ENCODE assay signal across 9 mouse cellular contexts in the genomic region with DNA sequence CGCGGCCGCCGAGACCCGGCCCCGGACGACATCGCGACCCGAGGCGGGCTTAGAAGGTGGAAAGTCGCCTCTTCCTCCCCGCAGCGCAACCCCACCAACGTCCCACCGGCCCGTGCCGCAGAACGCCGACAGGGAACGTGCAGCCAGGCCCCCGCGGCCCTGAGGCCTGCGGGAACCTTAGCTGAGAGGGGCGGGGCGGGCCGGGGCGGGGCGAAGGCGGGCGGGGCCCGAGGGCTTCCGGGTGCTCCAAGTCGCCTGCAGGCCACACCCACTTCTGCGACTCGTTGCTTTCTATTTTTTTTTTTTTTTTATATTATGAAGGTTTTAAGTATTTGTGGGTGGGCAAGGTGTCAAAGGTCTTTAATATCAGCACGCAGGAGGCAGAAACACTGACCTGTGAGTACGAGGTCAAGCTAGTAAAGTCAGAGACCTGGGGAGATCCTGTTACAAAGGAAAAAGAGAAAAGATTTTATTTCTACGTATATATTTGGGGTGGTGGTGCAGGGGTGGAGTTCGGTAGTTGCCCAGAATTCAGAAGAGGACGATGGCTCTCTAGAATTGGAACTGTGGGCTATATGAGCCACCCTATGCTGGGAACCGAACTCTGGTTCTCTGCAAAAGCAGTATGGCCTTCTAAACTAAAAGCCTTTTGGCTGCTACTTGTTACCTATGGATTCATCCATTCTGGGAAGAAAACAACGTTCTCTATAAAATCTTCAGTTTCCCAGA. TPM values are rescaled to one million over a fixed set of nuclear protein-coding genes. Genes with fewer than 3 reads are reported as not detected.
DNase-seq lines count a peak whose midpoint lies in the region; ATAC-seq and TF ChIP-seq lines count a peak whose summit lies in the region.
"Had no signal": no experiment of that assay in that cellular context is flagged by ENCODE, and none has a peak within 500 bp of the region (broad histone marks: within the 10 kb centered on the region; RNA-seq: fewer than 3 reads in every experiment).

No protein-coding gene starts in this region.

- TF ChIP-seq POLR2A in lung, adult 2 months (IDR thresholded peaks at IDR 0.05; ENCODE audit: borderline replicate concordance, extremely low read depth, low read depth, low read length), result peak; percentile 83

- H3K4me2 ChIP-seq in neural tube, embryonic 13.5 days, result peak overlapping the region; percentile 75

- H3K27me3 ChIP-seq in neural tube, embryonic 13.5 days, result no peaks in the 10 kb centered on the region

- peak overlapping the region; percentile 98 for H3K4me3 ChIP-seq in lung, adult 2 months (replicated peaks; ENCODE audit: extremely low read depth, low read depth, low read length)
- H3K4me3 ChIP-seq in neural tube, embryonic 13.5 days, result peak overlapping the region; percentile 70

- ATAC-seq in neural tube, embryonic 13.5 days (ENCODE audit: low read depth), result peak; percentile 92

- TF ChIP-seq CTCF in lung, adult 2 months (IDR thresholded peaks at IDR 0.05; ENCODE audit: insufficient read depth, low read length), result no peak

- H3K27ac ChIP-seq in neural tube, embryonic 13.5 days (replicated peaks), result peak overlapping the region; percentile 96

- peak overlapping the region; percentile 91 for H3K9ac ChIP-seq in neural tube, embryonic 13.5 days

- WGBS in lung, adult 2 months, result 3% methylated on average over 43 of the region's 43 CpGs
- WGBS in neural tube, embryonic 13.5 days, result 5% methylated on average over 33 of the region's 43 CpGs

- H3K9me3 ChIP-seq in neural tube, embryonic 13.5 days, result no peaks in the 10 kb centered on the region

- DNase-seq in CD4-positive, CD25-positive, alpha-beta regulatory T cell, adult 2 months (ENCODE audit: low read depth, low spot score), result peak; percentile 93
- DNase-seq in NIH3T3 (ENCODE audit: low read depth), result peak; percentile 86
- peak; percentile 86 for DNase-seq in embryo, embryonic 10.5 days (ENCODE audit: low spot score)
- DNase-seq in heart, adult 8-10 months (ENCODE audit: low spot score), result peak; percentile 38
- DNase-seq in kidney, adult 9 months, result peak; percentile 58
- DNase-seq in lung, adult 2 months, result peak; percentile 55
- DNase-seq in thymus, postnatal 0 days (ENCODE audit: low spot score), result peak; percentile 88

- no peaks in the 10 kb centered on the region for H3K4me1 ChIP-seq in lung, adult 2 months (ENCODE audit: control insufficient read depth, insufficient read depth, low read length)
- H3K4me1 ChIP-seq in neural tube, embryonic 13.5 days (replicated peaks), result peaks cover 14% of the 10 kb centered on the region; the same call in 1 of the 2 replicates

- H3K36me3 ChIP-seq in neural tube, embryonic 13.5 days, result peaks cover 16% of the 10 kb centered on the region

RNA-seq across cellular contexts. Expression of gene Rp9, which starts 1.2 kb away (rescaled TPM):
- 10 to 100 TPM; 41.3 to 47.6 (median 45.0) TPM for total RNA-seq in heart, adult 8-10 months (2022)
- polyA plus RNA-seq in lung, adult 2 months (2012; rRNA removed), result 56.2 and 113 TPM in 2 replicates
- polyA plus RNA-seq in neural tube, embryonic 13.5 days (2015; fragmentation: Nextera tagmentation; extraction: Ambion mirVana), result 69.1 and 70.9 TPM in 2 replicates
- 126 and 150 TPM in 2 replicates for polyA plus RNA-seq in thymus, postnatal 0 days (2015; fragmentation: Nextera tagmentation; extraction: Ambion mirVana)

RNA-seq across cellular contexts. Expression of gene Bbs9, which starts 7.2 kb away (rescaled TPM):
- 10 to 100 TPM; 13.9 to 15.2 (median 14.9) TPM for total RNA-seq in heart, adult 8-10 months (2022)
- polyA plus RNA-seq in lung, adult 2 months (2012; rRNA removed), result 13.1 and 15.3 TPM in 2 replicates
- 14.9 and 18.7 TPM in 2 replicates for polyA plus RNA-seq in neural tube, embryonic 13.5 days (2015; fragmentation: Nextera tagmentation; extraction: Ambion mirVana)
- polyA plus RNA-seq in thymus, postnatal 0 days (2015; fragmentation: Nextera tagmentation; extraction: Ambion mirVana), result 14.8 and 16.0 TPM in 2 replicates

RNA-seq across cellular contexts. Expression of gene Gm17545, which starts 14.2 kb away (rescaled TPM):
- total RNA-seq in heart, adult 8-10 months (2022), result not detected
- not detected in 2 replicates for polyA plus RNA-seq in lung, adult 2 months (2012; rRNA removed)
- not detected in 2 replicates for polyA plus RNA-seq in neural tube, embryonic 13.5 days (2015; fragmentation: Nextera tagmentation; extraction: Ambion mirVana)
- not detected in 2 replicates for polyA plus RNA-seq in thymus, postnatal 0 days (2015; fragmentation: Nextera tagmentation; extraction: Ambion mirVana)
- total RNA-seq: left cerebral cortex, postnatal 36 days had no signal

RNA-seq across cellular contexts. Expression of gene 9530077C05Rik, which starts 57.0 kb away (rescaled TPM):
- under 1 TPM; 0.47 to 0.90 (median 0.57) TPM for total RNA-seq in heart, adult 8-10 months (2022)
- 0.75 and 1.2 TPM in 2 replicates for polyA plus RNA-seq in lung, adult 2 months (2012; rRNA removed)
- 5.4 and 8.9 TPM in 2 replicates for polyA plus RNA-seq in neural tube, embryonic 13.5 days (2015; fragmentation: Nextera tagmentation; extraction: Ambion mirVana)
- 12.3 and 16.2 TPM in 2 replicates for polyA plus RNA-seq in thymus, postnatal 0 days (2015; fragmentation: Nextera tagmentation; extraction: Ambion mirVana)

Comparison
In these comparisons a context has a peak if more than half of its experiments do, and no peak if none do; other contexts are left out.
1. Peak in every context shown above with its lines: DNase-seq, ATAC-seq, H3K4me3 ChIP-seq and H3K27ac ChIP-seq.
2. DNase-seq: peak in every context shown above with its lines; median percentile 93 in CD4-positive, CD25-positive, alpha-beta regulatory T cell, adult 2 months; 88 in thymus, postnatal 0 days; 86 in NIH3T3; 86 in embryo, embryonic 10.5 days; 58 in kidney, adult 9 months; 55 in lung, adult 2 months; 38 in heart, adult 8-10 months.